Mouse (Mus musculus) C2C12 (cell line): ENCODE data around the gene Fign. TPM values are rescaled to one million over a fixed set of nuclear protein-coding genes. Genes with fewer than 3 reads are reported as not detected.
A peak's percentile ranks its signal among the peaks of the same experiment; 100 is the strongest.

Source experiments
- H3K27me3 ChIP-seq: one replicate; pipeline ENCODE4 v1.6.1; 2011; ENCODE audit not compliant: control insufficient read depth, insufficient read depth, insufficient read length
- H3K36me3 ChIP-seq: one replicate; pipeline ENCODE4 v1.6.1; 2011; ENCODE audit not compliant: control insufficient read depth, insufficient read depth
- H3K4me3 ChIP-seq: one replicate; pipeline ENCODE4 v1.5.1; 2011; ENCODE audit warnings: mild to moderate bottlenecking, control low read depth; ENCODE audit not compliant: poor library complexity, insufficient read depth, severe bottlenecking
- H3K79me2 ChIP-seq: one replicate; pipeline ENCODE4 v1.6.1; 2011; ENCODE audit not compliant: control insufficient read depth, insufficient read depth
- H3K79me3 ChIP-seq: one replicate; pipeline ENCODE4 v1.6.1; 2011; ENCODE audit warnings: low read depth, control low read depth
- H3ac ChIP-seq: one replicate; pipeline ENCODE3; 2011; ENCODE audit warnings: low read depth; ENCODE audit not compliant: control insufficient read depth, insufficient read length
- CEBPB ChIP-seq: IDR thresholded peaks from one replicate; pipeline ENCODE4 v1.6.1; 2011; ENCODE audit warnings: low read depth, mild to moderate bottlenecking, control low read depth, moderate library complexity
- CTCF ChIP-seq: IDR thresholded peaks from one replicate; pipeline ENCODE4 v1.5.1; 2011; ENCODE audit not compliant: control insufficient read depth, insufficient read depth, insufficient read length
- FOSL1 ChIP-seq: IDR thresholded peaks from one replicate; pipeline ENCODE4 v1.8.0; 2011; ENCODE audit warnings: mild to moderate bottlenecking, low read length; ENCODE audit not compliant: poor library complexity, insufficient read depth, severe bottlenecking
- MAX ChIP-seq: IDR thresholded peaks from one replicate; pipeline ENCODE4 v1.6.1; 2011; ENCODE audit warnings: mild to moderate bottlenecking, control low read depth
- MYOD1 ChIP-seq: IDR thresholded peaks from one replicate; pipeline ENCODE4 v1.6.1; 2011; ENCODE audit warnings: low read depth; ENCODE audit not compliant: control insufficient read depth, insufficient read length
- MYOG ChIP-seq: IDR thresholded peaks from one replicate; pipeline ENCODE4 v1.6.1; 2011; ENCODE audit not compliant: control insufficient read depth, insufficient read length; ENCODE audit errors: extremely low read depth
- USF1 ChIP-seq: IDR thresholded peaks from one replicate; pipeline ENCODE4 v1.6.1; 2011; ENCODE audit warnings: low read depth, mild to moderate bottlenecking, control low read depth, moderate library complexity
- long read RNA-seq, 2 experiments: library from polyadenylated mRNA; unstranded; transcript quantifications; one replicate each; pipeline ENCODE4 v2.0.0; 2019 to 2020
- polyA plus RNA-seq: library from polyadenylated mRNA; unstranded; fragments of >200 nt; fragmentation: generic; extraction: Trizol; gene quantifications from one replicate; pipeline ENCODE4 v1.2.1, GENCODE M21; 2012; ENCODE audit warnings: missing spikeins

Fign gene
- 0.08 TPM for polyA plus RNA-seq
- long read RNA-seq, experiment 1 = 0 reads
- long read RNA-seq, experiment 2 = 0 reads

GRCm38 (mm10) chr2:64097937-64098617, at the start of gene Fign:
Gene Fign (minus strand): TSS chr2:64098038.
- H3K79me3 ChIP-seq = no peaks in the 10 kb centered on the region
- H3K36me3 ChIP-seq = no peaks in the 10 kb centered on the region
- no peaks in the 10 kb centered on the region for H3K79me2 ChIP-seq
- H3ac ChIP-seq = peak within 1 kb of the TSS; percentile 52
- H3K27me3 ChIP-seq = no peaks in the 10 kb centered on the region
- TF ChIP-seq CEBPB = no peak
- TF ChIP-seq MYOD1 = no peak
- TF ChIP-seq CTCF = no peak
- no peak for TF ChIP-seq FOSL1
- no peak for TF ChIP-seq USF1
- no peak for TF ChIP-seq MAX
- TF ChIP-seq MYOG = no peak
- H3K4me3 ChIP-seq = no peak within 1 kb of the TSS

- Histone ChIP-seq H3K36me3 (no peaks in the 10 kb centered on the region), H3K79me2 (no peaks in the 10 kb centered on the region), H3K4me3 (no peak overlapping the region), H3K27me3 (no peaks in the 10 kb centered on the region), H3K79me3 (no peaks in the 10 kb centered on the region), H3ac (no peak overlapping the region)
- TF ChIP-seq MYOG (no peak), USF1 (no peak), FOSL1 (no peak), CTCF (no peak), MAX (no peak), MYOD1 (no peak), CEBPB (no peak)
These were observed 35.8 kb upstream of the Fign start for GRCm38 (mm10) chr2:64133597-64133996.

- Histone ChIP-seq H3K36me3 (no peaks in the 10 kb centered on the region), H3K79me2 (no peaks in the 10 kb centered on the region), H3K79me3 (no peaks in the 10 kb centered on the region), H3ac (no peak overlapping the region), H3K27me3 (no peaks in the 10 kb centered on the region), H3K4me3 (no peak overlapping the region)
- no peak for TF ChIP-seq CTCF
- no peak for TF ChIP-seq FOSL1
These were observed 22.7 kb upstream of the Fign start for GRCm38 (mm10) chr2:64120495-64120894.

- Histone ChIP-seq H3K27me3 (no peaks in the 10 kb centered on the region), H3K4me3 (no peak overlapping the region), H3K36me3 (no peaks in the 10 kb centered on the region), H3ac (no peak overlapping the region), H3K79me2 (no peaks in the 10 kb centered on the region), H3K79me3 (no peaks in the 10 kb centered on the region)
- TF ChIP-seq CTCF = no peak
- TF ChIP-seq MYOG = no peak
- TF ChIP-seq USF1 = no peak
- no peak for TF ChIP-seq MYOD1
- no peak for TF ChIP-seq FOSL1
- no peak for TF ChIP-seq MAX
- no peak for TF ChIP-seq CEBPB
These were observed 18.8 kb upstream of the Fign start for GRCm38 (mm10) chr2:64116613-64117012.

GRCm38 (mm10) chr2:64111133-64111532, 13.3 kb upstream of the Fign start:
- Histone ChIP-seq H3K27me3 (no peaks in the 10 kb centered on the region), H3K79me2 (no peaks in the 10 kb centered on the region), H3K36me3 (no peaks in the 10 kb centered on the region), H3K4me3 (no peak overlapping the region), H3K79me3 (no peaks in the 10 kb centered on the region), H3ac (no peak overlapping the region)
- no peak for TF ChIP-seq USF1
- TF ChIP-seq MYOG = no peak
- TF ChIP-seq CEBPB = no peak
- no peak for TF ChIP-seq FOSL1
- TF ChIP-seq CTCF = no peak
- no peak for TF ChIP-seq MYOD1
- no peak for TF ChIP-seq MAX

- Histone ChIP-seq H3K4me3 (no peak overlapping the region), H3K36me3 (no peaks in the 10 kb centered on the region), H3K27me3 (no peaks in the 10 kb centered on the region), H3K79me3 (no peaks in the 10 kb centered on the region), H3ac (no peak overlapping the region), H3K79me2 (no peaks in the 10 kb centered on the region)
- no peak for TF ChIP-seq CTCF
- TF ChIP-seq USF1 = no peak
- no peak for TF ChIP-seq MAX
- TF ChIP-seq CEBPB = no peak
- no peak for TF ChIP-seq MYOG
- TF ChIP-seq FOSL1 = no peak
- no peak for TF ChIP-seq MYOD1
These were observed 12.0 kb upstream of the Fign start for GRCm38 (mm10) chr2:64109860-64110259.
